Mouse (Mus musculus) myocyte (in vitro differentiated cells): ENCODE measurements around the gene Zfp213.

ENCODE experiments used
- CEBPB ChIP-seq: IDR thresholded peaks from 2 replicates; pipeline ENCODE4 v1.6.1; 2011; ENCODE audit warnings: mild to moderate bottlenecking, moderate library complexity; ENCODE audit not compliant: poor library complexity, insufficient read depth, severe bottlenecking
- MAX ChIP-seq: IDR thresholded peaks from one replicate; pipeline ENCODE4 v1.6.1; 2011; ENCODE audit warnings: low read depth, mild to moderate bottlenecking, control low read depth
- MYOD1 ChIP-seq, 3 experiments: IDR thresholded peaks; one replicate each; pipeline ENCODE4 v1.6.1; 2011; ENCODE audit warnings: control low read depth in 2 of 3, low read depth in 2 of 3, mild to moderate bottlenecking in 2 of 3, moderate library complexity in 1 of 3; ENCODE audit not compliant: insufficient read length in 2 of 3, control insufficient read depth in 1 of 3
- POLR2A ChIP-seq: IDR thresholded peaks from one replicate; pipeline ENCODE4 v1.6.1; 2011; ENCODE audit warnings: low read depth, mild to moderate bottlenecking, control low read depth, moderate library complexity; ENCODE audit not compliant: insufficient read length

- TF ChIP-seq CEBPB (no peak), MAX (no peak), MYOD1 (IDR thresholded peaks at IDR 0.05; ENCODE audit: control insufficient read depth in 1 of 3, insufficient read length in 2 of 3, low read depth in 2 of 3) (no peak), POLR2A (no peak)
These were observed 23.9 kb downstream of the Zfp213 start for GRCm38 (mm10) chr17:23540106-23540505.
